Mouse (Mus musculus): ENCODE results near the gene Sbno1.
"Not testable (repeated sequence)": the region's sequence is repeated elsewhere in the genome, so short reads cannot be mapped to it uniquely, and the experiment has no call there.

Sbno1 gene

DNA sequence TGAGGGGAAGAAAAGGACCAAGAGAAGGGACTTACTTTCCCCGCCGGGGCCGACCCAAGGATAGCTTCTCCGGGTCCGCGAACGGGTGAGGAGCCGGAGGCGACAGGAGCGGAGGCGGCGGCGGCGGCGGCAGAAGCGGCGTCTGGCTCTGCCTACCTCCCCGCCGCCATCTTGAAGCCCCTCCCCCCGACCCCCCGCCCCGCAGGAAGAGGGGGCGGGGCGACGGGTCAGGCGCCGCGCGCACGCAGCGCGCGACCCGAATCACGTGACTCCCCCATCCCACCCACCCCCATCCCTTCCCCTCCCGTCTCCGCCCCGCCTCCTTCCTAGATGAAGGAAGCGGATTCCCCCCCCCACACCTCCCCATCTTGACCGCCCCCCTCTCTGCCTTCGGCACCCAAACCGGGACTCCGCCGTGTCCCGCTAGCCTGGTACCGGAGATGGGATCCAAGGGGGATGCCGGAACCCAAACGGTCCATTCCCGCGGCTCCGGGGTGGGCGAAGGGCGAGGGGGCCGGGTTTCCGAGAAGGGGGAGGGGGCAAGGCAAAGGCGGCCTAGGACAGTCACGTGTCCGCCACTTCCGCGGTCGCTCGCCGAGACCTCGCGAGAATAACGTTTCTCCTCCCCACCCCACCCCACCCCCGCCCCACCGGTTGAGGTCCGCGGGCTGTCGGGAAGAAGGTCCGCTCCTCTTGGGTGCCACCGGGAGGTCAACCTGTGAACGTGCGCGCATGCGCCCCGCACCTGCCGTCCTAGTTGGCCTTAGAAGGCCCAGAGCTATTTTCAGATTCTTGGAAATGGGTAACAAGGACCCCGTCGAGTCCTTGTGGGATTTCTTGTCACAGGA is at the start of gene Sbno1:
Gene Sbno1 (minus strand): TSS at position 590 of the 848 bp plus-strand sequence.
- peak; percentile 91 for DNase-seq (ENCODE audit: low spot score)

DNA sequence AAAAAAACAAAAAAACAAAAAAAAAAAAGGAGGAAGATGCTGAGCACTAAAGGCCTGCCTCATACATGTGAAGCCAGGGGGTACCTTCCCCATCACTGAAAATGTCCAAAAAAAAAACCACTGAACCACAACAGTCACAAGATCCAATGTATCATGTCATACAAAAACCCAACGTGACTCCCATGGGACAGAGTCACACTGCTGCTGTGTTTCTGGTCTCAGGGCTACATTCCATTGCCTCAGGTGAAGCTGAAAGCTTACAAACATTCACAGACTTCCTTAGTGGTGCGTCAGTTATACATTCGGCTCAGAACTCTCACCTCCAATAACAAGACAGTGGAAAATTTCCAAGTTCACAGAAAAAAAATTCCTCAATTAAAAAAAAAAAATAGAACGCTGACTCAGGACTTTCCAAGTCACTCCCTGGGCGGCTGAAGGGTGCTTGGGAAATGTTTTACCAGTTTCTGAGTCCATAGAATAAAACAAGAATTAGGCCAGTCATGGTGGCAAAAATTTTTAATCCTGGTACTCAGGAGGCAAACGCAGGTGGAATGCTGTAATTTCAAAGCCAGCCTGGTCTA is 44.9 kb upstream of the Sbno1 start:
- no peak for DNase-seq (ENCODE audit: low spot score)

DNA sequence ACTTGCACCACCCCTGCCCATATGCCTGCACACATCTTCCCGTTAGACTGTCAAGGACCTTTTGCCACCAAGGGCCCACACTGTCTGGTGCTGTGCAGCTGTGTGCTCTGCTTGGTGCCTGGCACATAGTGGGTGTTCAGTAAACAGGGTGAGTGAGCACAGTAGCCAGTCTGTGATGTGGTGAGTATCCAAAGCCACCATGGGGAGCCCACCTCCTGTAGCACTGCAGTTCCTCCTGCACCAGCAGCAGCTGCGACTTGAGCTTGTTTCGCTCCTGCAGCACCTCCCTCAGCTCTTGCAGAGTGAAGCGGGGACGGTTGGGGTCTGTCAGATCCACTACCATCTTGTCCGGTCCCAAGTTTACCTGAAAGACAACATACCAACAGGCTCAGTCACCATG is 43.7 kb upstream of the Sbno1 start:
- DNase-seq (ENCODE audit: low spot score), result no peak

DNA sequence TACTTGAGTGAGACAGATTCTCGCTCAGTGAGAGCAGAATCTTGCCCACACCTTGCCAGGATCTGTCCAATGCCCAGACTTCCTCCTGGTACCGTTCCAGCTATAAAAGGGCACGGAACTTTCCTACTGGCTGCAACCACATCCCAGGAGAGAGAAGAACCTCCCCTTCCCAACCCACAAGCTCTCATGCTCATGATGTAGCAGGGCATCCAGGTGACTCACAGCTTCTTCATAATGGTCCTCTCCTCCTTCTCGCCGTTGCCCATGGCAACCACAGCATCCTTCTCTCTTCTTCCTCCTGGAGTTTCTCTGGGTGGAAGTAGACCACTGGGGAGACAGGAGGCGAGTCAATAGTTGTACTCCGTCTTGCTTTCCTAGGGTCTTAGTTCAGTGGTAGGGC is 42.6 kb upstream of the Sbno1 start:
- DNase-seq (ENCODE audit: low spot score), result no peak

DNA sequence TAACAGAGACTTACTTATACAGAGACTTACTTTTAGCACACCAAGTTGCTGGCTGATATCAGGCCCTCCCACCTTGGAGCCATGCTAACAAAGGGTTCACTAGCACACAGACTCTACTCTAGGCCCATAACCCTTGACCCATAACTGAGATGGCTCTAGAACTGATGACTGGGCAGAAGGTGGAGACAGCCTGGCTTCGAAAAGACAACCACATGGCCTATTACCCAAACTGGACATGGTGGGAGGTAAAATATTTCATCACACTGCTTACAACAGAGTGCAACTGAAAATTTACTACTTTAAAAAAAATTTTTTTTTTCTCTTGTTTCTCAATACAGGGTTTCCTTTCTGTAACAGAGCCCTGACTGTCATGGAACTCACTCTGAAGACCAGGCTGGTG is 42.0 kb upstream of the Sbno1 start:
- no peak for DNase-seq (ENCODE audit: low spot score)

DNA sequence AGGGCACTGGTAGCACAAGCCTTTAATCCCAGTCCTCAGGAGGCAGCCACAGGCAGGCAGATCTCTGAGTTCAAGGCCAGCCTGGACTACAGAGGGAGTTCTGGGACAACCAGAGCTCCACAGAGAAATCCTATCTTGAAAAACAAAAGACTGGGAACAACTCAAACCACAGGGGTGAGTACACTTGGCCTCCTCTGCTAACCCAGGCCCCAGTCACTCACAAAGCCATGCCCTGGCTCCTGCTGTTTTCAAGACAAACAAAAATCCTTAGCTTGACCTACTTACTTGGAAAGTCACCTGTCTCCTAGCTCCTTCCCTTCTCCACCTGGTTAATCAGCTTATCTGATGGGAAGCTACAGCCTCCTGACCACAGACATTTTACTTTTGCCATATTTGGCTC is 39.1 kb upstream of the Sbno1 start:
- DNase-seq (ENCODE audit: low spot score), result no peak

DNA sequence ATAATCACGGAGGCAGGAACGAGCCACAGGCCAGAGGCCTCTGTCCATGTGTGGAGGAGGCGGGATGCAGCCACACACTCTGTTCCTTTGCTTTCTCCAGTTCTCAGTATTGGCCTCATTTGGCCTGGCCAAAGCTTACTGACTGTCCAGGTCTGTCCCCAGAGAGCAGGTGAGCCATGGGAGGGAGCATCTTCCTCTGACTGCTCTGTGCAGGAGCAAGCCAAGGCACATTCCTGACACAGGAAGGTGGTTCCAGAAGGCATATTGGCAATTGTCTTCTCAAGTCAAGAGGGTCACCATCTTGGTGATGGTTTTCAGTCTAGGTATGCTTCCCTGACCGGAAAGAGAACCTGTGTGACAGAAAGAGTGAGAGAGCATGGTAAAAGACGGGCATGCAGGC is 37.7 kb upstream of the Sbno1 start:
- no peak for DNase-seq (ENCODE audit: low spot score)

DNA sequence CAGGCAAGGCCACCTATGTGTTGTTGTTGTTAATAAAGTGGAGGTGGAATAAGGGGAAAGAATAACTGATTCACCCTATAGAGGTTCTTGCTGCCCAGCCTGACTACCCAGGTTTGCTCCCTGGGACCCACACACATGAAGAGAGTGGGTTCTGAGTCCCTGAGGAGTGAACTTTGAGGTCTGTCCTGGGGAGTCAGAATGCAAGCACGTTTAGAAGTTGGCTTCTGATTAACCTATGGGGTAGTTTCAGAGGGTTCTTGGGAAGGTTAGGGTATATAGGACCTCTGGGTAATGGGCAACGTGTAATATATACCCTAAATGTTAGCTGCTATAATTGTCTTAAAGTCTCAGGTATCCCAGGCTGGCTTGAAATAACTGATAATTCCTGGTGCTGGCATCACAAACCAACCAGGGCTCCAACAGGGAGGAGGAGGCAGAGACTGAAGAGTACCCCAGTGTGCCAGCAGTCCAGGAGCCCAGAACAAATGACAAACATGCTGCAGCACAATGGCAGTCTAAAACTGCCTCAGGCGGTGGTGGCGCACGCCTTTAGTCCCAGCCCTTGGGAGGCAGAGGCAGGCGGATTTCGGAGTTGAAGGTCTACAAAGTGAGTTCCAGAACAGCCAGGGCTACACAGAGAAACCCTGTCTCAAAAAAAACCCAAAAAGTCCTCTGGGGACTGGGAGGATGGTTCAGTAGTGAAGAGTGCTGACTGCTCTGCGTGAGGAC is 36.7 kb upstream of the Sbno1 start:
- DNase-seq (ENCODE audit: low spot score), result no peak

DNA sequence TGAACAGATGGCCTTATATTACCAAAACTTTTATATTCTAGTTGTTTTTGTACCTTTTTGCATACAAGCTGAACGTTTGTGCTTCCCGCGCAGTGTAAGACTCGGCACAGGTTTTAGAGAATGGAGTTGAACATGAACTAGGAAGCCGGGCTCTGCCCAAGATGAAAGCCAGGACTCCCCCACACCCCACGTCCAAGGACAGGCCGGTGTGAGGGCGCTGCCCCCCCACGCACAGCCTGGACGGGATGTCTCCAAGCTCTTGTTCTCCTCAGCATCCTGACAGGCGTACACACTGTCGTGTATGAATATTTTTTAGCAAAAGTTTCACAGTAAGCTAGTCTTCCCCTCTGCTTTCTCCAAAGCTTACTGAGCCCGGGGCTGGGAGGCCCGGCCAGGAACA is 35.1 kb upstream of the Sbno1 start:
- DNase-seq (ENCODE audit: low spot score), result not testable (repeated sequence)

DNA sequence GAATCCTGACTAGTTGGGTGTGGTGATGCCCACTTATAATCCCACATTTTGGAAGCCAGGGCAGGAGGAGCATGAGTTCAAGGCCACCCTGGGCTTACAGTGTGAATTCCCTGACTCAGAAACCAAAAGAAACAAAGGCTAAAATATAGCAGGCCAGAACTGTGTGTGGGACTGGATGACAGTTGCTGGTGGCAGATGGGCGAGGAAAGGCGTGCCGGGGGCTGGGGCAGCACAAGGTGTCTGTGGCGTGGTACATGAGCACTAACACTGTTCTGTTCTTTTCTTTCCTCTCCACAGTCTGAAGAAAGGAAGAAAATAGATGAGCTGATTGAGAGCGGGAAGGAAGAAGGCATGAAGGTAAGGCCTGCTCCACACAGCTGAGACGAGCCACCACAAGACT is 31.0 kb upstream of the Sbno1 start:
- DNase-seq (ENCODE audit: low spot score), result no peak

DNA sequence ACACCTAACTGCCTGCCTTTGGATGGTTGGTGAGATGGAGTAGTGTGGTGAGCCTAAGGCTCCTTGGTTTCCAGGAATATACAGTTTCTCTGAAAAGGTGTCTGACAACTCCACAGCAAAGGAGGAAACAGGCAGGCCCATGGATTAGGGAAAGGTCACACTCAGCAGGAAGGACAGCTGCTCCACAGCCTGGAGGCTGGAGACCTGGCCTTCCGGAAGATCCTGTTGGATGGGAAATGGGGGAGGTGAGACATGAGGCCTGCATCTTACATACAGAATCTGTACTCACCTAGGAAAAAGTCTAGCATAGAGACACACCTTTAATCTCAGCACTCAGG is 28.2 kb upstream of the Sbno1 start:
- DNase-seq (ENCODE audit: low spot score), result no peak

DNA sequence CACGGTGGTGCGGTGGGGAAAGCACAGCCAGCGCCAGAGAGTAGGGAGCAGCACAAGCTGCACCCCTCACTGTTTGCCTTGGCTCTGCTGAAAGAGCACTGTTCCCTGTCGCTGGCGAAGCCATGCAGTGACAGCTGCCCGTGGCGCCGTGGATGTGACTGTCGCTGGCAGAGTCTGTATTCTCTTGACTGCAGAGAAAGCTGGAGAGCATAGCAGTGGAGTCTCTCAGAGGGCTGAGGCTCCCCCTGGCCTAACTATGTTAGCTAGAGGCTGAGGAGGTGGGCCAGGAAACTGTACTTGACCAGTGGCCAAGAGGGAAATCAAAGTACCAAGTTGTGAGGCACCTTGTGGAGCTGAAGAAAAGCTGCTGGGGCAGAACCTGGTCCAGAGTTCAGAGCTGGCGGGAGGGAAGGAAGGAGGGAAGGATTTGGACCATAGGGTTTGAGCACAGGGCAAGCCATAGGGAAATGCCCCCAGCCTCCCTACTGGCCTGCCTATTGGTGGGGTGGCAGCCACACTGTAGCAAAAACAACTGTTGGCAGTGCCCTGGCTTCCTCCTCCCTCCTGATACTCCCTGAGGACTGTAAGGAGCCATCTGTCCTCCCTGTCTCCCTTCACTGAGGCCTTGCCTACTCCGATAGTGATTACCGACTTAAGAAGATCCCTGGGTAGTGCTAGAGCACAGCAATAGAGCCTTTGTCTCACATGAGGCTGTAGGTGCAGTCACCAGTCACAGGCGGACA is 27.7 kb upstream of the Sbno1 start:
- no peak for DNase-seq (ENCODE audit: low spot score)

DNA sequence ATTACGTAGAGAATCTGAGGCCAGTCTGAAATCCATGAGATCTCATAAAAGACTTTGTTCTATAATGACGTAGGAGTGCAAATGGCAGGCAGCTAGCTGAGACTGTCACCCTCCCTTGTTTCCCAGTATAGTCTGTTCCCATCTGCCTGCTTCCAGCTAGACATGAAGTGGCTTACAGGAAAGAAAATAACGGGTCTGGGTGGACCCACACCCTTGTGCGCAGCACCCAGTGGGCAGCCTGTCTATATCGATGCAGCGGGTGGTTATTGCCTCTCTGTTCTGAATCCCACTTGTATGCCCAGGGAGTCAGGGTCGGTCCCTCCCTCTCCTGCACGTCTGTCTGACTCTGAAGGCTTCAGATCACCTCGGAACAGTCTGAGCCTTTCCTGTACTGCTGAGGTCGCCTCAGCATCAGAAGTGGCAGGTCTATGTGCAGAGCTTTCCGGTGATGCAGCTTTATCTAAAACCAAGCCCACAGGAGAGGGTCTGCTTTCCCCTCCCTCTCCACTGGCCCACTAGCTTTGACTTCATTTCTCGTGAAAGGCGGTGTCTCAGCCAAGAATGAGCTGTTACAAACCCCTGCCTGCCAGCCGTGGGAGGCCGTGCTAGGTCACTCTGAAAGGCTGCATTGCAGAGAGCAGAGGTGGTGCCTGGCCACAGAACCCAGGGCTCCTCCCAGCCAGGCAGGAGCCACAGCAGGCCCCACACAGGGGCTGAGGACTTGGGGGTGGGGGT is 26.9 kb upstream of the Sbno1 start:
- DNase-seq (ENCODE audit: low spot score), result no peak

DNA sequence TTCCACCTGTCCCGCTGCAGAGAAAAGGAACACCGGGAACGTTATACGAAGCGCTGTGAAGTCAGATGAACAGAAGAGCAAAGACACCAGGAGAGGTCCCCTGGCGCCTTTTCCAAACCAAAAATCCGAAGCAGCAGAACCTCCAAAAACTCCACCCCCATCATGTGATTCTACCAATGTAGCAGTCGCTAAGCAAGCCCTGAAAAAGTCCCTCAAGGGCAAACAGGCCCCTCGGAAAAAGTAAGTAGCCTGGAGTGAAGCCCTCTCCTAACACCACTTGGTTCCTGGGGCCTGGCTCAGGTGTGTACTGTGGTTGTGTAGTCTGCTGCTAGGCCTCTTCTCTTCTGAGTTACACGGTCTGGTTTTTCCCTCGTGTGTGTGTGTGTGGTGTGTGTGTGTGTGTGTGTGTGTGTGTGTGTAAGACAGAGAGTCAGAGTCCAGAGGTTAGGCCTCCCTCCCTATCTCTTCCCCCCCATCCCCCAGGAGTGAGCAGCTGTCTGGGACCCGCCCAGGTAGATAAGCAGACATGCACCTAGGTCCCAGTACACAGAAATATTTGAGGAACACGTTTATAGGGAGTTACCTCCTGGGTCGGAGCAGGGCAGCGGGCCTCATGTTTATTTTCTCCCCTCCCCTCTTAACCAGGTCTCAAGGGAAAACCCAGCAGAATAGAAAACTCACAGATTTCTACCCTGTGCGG is 25.0 kb upstream of the Sbno1 start:
- DNase-seq (ENCODE audit: low spot score), result no peak

DNA sequence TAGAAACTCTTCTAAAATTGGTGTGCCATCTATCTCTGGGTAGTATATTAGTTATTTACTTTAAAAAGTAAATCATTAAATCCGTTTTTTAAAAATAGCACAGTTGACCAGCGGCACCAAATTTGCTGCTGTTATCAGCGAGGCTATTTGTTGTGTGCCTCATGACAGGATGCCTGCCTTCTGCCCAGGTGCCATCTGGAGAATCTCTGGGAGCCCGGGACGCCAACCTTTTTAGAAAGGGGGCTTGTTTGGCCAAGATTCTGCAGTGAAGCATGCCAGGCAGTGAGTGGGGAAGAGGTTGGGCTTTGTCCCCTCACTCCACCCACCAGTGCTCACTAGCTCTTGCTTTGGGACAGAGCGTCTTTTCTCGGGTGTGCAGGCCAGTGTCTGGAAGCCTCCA is 24.2 kb upstream of the Sbno1 start:
- no peak for DNase-seq (ENCODE audit: low spot score)

DNA sequence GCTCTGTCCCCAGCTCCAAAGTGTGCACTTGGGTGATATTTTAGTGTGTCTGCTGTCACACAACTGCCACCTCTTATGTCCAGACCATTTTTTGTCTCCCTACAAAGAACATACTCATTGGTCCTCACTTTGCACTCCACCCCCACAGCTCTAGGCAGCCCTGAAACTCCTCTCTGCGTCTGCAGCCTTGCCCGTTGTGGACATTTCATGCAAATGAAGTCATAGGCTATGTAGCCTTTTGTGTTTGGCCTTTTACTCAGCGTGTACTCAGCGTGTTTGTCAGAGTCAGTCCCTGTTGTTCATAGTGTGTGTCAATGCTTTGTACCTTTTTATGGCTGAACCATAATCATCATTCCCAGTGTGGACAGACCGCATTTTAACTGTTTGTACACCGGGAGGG is 23.7 kb upstream of the Sbno1 start:
- no peak for DNase-seq (ENCODE audit: low spot score)

DNA sequence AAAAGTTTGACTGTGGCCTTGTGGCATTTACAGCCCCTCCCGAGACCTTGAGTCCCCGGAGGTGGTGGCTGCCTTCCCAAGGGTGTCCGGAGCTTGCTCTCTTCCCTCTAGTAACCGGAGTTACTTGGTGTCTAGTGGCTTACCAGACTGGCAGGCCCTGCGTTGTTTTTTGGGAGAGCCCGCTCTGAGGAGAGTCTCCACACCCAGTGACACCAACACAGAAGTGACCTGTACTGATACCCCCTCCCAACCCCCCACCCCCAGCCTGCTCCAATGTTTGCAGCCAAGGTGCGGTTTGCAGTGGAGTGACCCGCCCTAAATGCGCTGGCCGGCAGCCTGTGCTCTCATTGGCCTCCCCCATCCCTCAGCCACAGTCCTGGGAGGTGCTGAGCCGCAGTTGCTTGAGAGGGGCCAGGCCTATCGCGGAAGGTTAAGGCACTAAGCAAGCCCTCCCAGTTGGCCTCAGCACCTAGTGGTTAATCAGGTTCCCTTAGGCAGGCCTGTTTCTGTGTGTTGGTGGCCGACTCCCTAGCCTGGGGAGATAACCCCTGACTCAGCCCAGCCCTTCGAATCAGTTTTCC is 20.6 kb upstream of the Sbno1 start:
- DNase-seq (ENCODE audit: low spot score), result peak; percentile 67

DNA sequence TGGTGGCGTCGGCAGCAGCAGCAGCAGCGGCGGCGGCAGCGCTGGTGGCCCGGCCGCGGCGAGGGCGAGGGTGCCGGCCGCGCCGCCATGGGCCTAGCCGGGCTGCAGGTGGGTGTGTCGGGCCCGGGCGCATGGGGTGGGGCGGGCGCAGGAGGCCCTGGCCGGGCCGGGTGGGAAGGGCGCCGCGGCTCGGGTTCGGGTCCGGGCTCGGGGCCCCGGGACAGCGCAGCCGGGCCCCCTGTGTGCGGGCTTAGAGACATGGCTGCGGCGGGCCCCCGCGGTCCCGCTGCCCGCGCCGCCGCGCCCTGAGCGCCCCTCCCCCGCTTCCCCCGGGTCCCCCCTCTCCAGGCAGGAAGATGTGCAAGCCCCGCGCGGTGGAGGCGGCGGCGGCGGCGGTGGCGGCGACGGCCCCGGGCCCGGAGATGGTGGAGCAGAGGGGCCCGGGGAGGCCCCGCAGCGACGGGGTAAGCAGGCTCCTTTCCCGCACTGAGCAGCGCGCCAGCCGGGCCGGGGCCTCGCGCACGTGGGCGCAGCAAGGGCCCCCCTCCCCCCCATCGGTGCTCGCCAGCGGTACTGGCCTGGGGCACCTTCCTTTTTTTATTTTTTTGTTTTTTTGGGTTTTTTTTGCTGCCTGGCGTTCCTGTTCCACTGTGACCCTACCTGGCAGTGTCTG is 20.0 kb upstream of the Sbno1 start:
- DNase-seq (ENCODE audit: low spot score), result no peak

DNA sequence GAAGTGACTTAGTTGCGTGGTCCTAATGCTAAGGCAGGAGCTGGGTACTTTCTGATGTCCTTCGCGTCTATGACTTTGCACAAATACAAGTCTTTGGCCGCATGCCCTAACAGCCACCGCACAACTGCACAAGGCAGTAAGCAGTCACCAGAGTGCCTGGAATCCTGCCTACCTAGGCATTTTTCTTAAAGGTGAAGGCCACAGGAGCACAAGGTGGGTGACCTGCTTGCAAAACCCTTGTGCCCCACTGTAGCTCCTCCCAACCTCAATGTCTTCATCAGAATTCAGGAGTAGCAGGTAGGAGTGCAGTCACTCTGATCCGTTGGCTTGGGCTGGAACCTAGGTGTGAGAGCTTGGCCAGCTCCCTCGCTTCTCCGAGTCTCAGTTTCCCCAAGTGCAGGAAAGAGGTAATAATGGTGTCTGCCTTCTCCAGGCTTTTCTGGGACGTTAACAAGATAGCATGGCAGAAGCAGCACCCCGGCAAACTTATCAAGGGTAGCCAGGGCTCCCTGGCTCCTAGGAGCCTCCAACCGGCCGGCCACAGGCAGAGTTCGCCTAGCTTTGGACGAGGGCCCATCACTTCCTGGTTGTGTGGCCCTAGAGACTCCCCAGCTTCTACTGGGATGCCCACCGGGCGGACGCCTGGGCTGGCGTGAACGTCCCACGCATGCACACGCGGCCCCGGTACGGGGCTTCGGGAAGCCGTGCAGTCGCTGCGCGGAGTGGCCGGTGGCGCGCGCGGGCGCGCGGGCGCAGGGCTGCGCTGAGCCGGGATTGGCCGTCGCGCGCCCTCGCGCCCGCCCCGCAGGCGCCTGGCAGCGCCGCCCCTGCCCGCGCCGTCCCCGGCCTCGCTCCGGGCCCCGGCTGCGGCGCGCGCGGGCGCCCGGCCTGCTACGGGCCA is 19.1 kb upstream of the Sbno1 start:
- peak; percentile 59 for DNase-seq (ENCODE audit: low spot score)

Data from c-Kit-positive CD71-positive TER-119-positive erythroid progenitor cells, embryonic 14.5 days (primary cell).